Mouse (Mus musculus): Measurements from ENCODE around the gene Lnp1. TPM values are rescaled to one million over a fixed set of nuclear protein-coding genes. Genes with fewer than 3 reads are reported as not detected.

The Lnp1 gene
- total and polyA plus RNA-seq, 3 experiments, result not detected

DNA sequence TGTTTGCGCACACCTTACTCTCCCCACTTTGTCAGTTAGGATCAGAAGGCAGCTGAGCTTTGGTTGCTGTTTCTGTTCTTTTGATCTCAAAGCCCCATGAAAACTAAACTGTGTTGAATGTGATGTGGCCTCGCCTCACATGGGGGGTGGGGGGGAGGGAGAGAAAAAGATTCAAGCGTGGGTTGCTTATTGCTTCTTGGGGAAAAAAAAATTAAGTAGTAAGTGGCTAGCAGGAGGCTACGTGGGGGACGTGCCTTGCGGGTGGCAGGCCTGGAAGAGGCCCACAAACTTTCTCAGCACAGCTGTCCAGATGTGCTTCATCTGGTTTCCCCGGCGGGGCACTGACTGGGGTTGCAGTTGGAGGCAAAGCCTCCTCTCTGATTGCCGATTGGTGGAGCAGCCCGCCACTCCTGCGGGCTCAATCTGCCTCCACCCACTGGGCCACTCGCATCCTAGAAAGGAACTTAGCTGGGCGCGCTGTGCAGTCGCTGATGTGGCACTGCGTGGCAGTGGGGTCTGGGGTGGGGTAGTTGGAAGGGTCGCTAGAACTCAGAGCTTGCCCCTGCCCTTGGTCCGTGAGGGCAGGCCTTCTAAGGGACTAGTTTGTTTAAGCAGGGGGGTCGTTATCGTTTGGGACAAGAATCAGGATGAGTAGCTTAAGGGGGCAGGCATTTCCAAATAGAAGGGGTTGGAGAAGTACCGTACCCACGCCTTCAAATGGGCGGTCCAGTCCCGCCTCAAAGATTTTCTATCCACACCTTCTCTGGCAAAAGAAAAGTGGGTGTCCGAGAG, 41.8 kb downstream of the Lnp1 start, which contains the start of gene Tmem45a:
TSS of gene Tmem45a (minus strand) at position 343 of the 792 bp plus-strand sequence.
- in situ Hi-C loops (cut with MboI; ENCODE audit: low pct_ligation_motif_present, low pct_unique_long_range_greater_than_20kb, low sequenced_read_pairs) (no loop called here), dilution Hi-C loops (cut with MboI; ENCODE audit: extremely low pct_ligation_motif_present, extremely low pct_unique_long_range_greater_than_20kb, low sequenced_read_pairs) (no loop called here)
- H3K4me2 ChIP-seq (ENCODE audit: insufficient read depth, low read depth, poor library complexity, severe bottlenecking), result peak within 1 kb of the TSS; percentile 70
- H3K79me2 ChIP-seq (replicated peaks; ENCODE audit: control insufficient read depth, extremely low read depth, insufficient read depth, poor library complexity, severe bottlenecking), result no peaks in the 10 kb centered on the region
- H3K4me1 ChIP-seq (ENCODE audit: control insufficient read depth in 1 of 2, insufficient read depth in 2 of 2), result peaks cover 2 to 20% of the 10 kb centered on the region in 2 experiments
- no peaks in the 10 kb centered on the region for H3K27me3 ChIP-seq (replicated peaks)
- H3K4me3 ChIP-seq (replicated peaks in 1 of 3; ENCODE audit: low read depth in 2 of 3, low read length in 2 of 3, poor library complexity in 1 of 3), result peak within 1 kb of the TSS; percentile 56 to 62 (median 60)
- H3K9me3 ChIP-seq (replicated peaks; ENCODE audit: low read length), result no peaks in the 10 kb centered on the region
- no peak within 1 kb of the TSS for H3K27ac ChIP-seq (ENCODE audit: insufficient read depth, low read depth)
- peak within 1 kb of the TSS; percentile 58 for H3K9ac ChIP-seq (ENCODE audit: insufficient read depth, low read depth)
- DNase-seq (ENCODE audit: extremely low read depth), result peak; percentile 96
- no peaks in the 10 kb centered on the region for H3K36me3 ChIP-seq (replicated peaks in 1 of 2; ENCODE audit: control insufficient read depth in 1 of 2, insufficient read depth in 1 of 2, low read length in 1 of 2)
- peak; percentile 63 for TF ChIP-seq MAX (IDR thresholded peaks at IDR 0.05; ENCODE audit: low read length)
- peak; percentile 77 for TF ChIP-seq MXI1 (IDR thresholded peaks at IDR 0.05; ENCODE audit: low read depth, low read length)
- no peak for TF ChIP-seq JUND (conservative IDR thresholded peaks at IDR 0.05; ENCODE audit: low read depth, low read length)
- TF ChIP-seq SIN3A (IDR thresholded peaks at IDR 0.05; ENCODE audit: low read length), result peak; percentile 96
- TF ChIP-seq CTCF (conservative IDR thresholded peaks at IDR 0.05 in 1 of 2, IDR thresholded peaks at IDR 0.05 in 1 of 2; ENCODE audit: low read depth in 2 of 2, low read length in 2 of 2), result no peak; a peak in 1 of 4 replicates
- peak; percentile 80 for TF ChIP-seq NELFE (IDR thresholded peaks at IDR 0.05; ENCODE audit: low read depth, low read length)
- no peak; the same call in 1 of the 2 replicates for TF ChIP-seq NRF1 (IDR thresholded peaks at IDR 0.05; ENCODE audit: low read depth, low read length)
- TF ChIP-seq RCOR1 (conservative IDR thresholded peaks at IDR 0.05; ENCODE audit: low read depth, low read length), result peak; percentile 66; the same call in 1 of the 2 replicates
- TF ChIP-seq PAX5 (IDR thresholded peaks at IDR 0.05; ENCODE audit: low read length), result no peak
- 0 out of 2 replicates have a peak, but pooled peaks have one; percentile 23 for TF ChIP-seq CHD1 (IDR thresholded peaks at IDR 0.05; ENCODE audit: low read depth, low read length)
- peak; percentile 44; the same call in 1 of the 2 replicates for TF ChIP-seq ZNF384 (IDR thresholded peaks at IDR 0.05; ENCODE audit: low read depth, low read length)
- no peak for TF ChIP-seq USF1 (IDR thresholded peaks at IDR 0.05; ENCODE audit: low read depth, low read length)
- TF ChIP-seq RAD21 (IDR thresholded peaks at IDR 0.05; ENCODE audit: low read depth, low read length), result no peak
- no peak for TF ChIP-seq USF2 (conservative IDR thresholded peaks at IDR 0.05; ENCODE audit: low read depth, low read length)
- TF ChIP-seq ZC3H11A (IDR thresholded peaks at IDR 0.05; ENCODE audit: low read depth, low read length), result no peak
- peak; percentile 90 for TF ChIP-seq CHD2 (IDR thresholded peaks at IDR 0.05; ENCODE audit: low read length)
- TF ChIP-seq ELF1 (IDR thresholded peaks at IDR 0.05; ENCODE audit: low read depth, low read length), result peak; percentile 74
- TF ChIP-seq MEF2A (IDR thresholded peaks at IDR 0.05; ENCODE audit: borderline replicate concordance, low read depth, low read length), result peak; percentile 62
- peak; percentile 34; the same call in 1 of the 2 replicates for TF ChIP-seq MYC (IDR thresholded peaks at IDR 0.05; ENCODE audit: low read depth, low read length)
- peak; percentile 45; the same call in 1 of the 2 replicates for TF ChIP-seq EP300 (IDR thresholded peaks at IDR 0.05; ENCODE audit: low read length)
- peak; percentile 94 for TF ChIP-seq ZMIZ1 (IDR thresholded peaks at IDR 0.05; ENCODE audit: low read depth, low read length)
- peak; percentile 46; the same call in 1 of the 2 replicates for TF ChIP-seq IRF4 (IDR thresholded peaks at IDR 0.05; ENCODE audit: low read depth, low read length)
- TF ChIP-seq E2F4 (IDR thresholded peaks at IDR 0.05; ENCODE audit: insufficient replicate concordance, low read depth, low read length), result no peak
- TF ChIP-seq HCFC1 (IDR thresholded peaks at IDR 0.05; ENCODE audit: low read depth, low read length), result peak; percentile 58
- no peak for TF ChIP-seq UBTF (IDR thresholded peaks at IDR 0.05; ENCODE audit: low read depth, low read length)
- TF ChIP-seq MAFK (IDR thresholded peaks at IDR 0.05; ENCODE audit: insufficient replicate concordance, low read length), result no peak
- peak; percentile 89; the same call in 1 of the 2 replicates for TF ChIP-seq MAZ (IDR thresholded peaks at IDR 0.05; ENCODE audit: low read depth, low read length)
- peak; percentile 61; the same call in 1 of the 2 replicates for TF ChIP-seq TBP (conservative IDR thresholded peaks at IDR 0.05; ENCODE audit: low read depth, low read length)
- TF ChIP-seq SMC3 (IDR thresholded peaks at IDR 0.05; ENCODE audit: low read depth, low read length), result 0 out of 2 replicates have a peak, but pooled peaks have one; percentile 7
- peak; percentile 42 for TF ChIP-seq BHLHE40 (IDR thresholded peaks at IDR 0.05; ENCODE audit: low read depth, low read length)
- peak; percentile 88 for TF ChIP-seq TCF12 (IDR thresholded peaks at IDR 0.05; ENCODE audit: low read depth, low read length)
- TF ChIP-seq GABPA (IDR thresholded peaks at IDR 0.05; ENCODE audit: insufficient replicate concordance, low read depth, low read length), result no peak
- TF ChIP-seq POLR2AphosphoS2 (IDR thresholded peaks at IDR 0.05; ENCODE audit: low read depth, low read length), result peak; percentile 52; the same call in 1 of the 2 replicates
- no peak for TF ChIP-seq ZKSCAN1 (IDR thresholded peaks at IDR 0.05; ENCODE audit: borderline replicate concordance, low read depth, low read length)
- peak; percentile 79 for TF ChIP-seq POLR2A (IDR thresholded peaks at IDR 0.05; ENCODE audit: low read depth, low read length)
- peak; percentile 71 for TF ChIP-seq ETS1 (conservative IDR thresholded peaks at IDR 0.05; ENCODE audit: low read depth, low read length)
- TF ChIP-seq JUN (IDR thresholded peaks at IDR 0.05; ENCODE audit: insufficient read depth, low read depth, low read length), result no peak
- TF ChIP-seq KAT2A (IDR thresholded peaks at IDR 0.05; ENCODE audit: insufficient replicate concordance, low read length), result 0 out of 2 replicates have a peak, but pooled peaks have one; percentile 48
